Mouse (Mus musculus) megakaryocyte, embryonic 14.5 days (primary cell): ENCODE results near the gene Dcun1d5.

Source experiments
- FLI1 ChIP-seq: IDR thresholded peaks from 2 replicates; pipeline ENCODE4 v1.6.1; 2012; ENCODE audit warnings: low read length, inconsistent platforms, mixed read lengths
- GATA1 ChIP-seq: IDR thresholded peaks from 3 replicates; pipeline ENCODE4 v1.6.1; 2012; ENCODE audit warnings: mixed read lengths, low read length, inconsistent platforms, borderline replicate concordance

DNA sequence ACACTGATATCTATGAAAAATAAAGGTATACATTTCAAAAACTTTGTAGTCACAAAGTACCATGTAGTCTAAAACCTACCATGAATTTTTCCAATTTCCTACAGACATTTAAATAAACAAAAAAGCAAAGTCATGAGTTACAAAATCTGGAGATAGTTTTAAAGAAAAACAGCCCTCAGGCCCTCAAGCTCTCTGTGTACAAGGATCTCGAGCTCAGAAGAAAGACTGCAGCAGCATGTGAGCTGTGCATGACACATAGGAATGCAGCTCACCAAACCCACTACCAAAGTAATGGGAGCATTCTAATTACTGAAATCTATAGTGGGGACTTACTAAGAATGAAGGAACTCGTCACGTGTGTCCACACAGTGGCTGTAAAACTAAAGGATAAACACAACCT lies 24.6 kb upstream of the Dcun1d5 start:
- no peak for TF ChIP-seq GATA1
- no peak for TF ChIP-seq FLI1
